Mouse (Mus musculus) limb, embryonic 14.5 days (tissue): ENCODE data around the gene C2cd5. TPM values are rescaled to one million over a fixed set of nuclear protein-coding genes. Genes with fewer than 3 reads are reported as not detected.

Experiments used
- ATAC-seq: fragments of 200-750 bp; cut with Nextera tagmentation; 2 replicates; pipeline ENCODE4 v1.8.0; 2017; ENCODE audit warnings: low read depth, moderate number of reproducible peaks, moderate TSS enrichment; ENCODE audit not compliant: low FRiP score
- DNase-seq: peaks from one replicate; pipeline ENCODE4 v3.0.0-alpha.2; 2015; ENCODE audit warnings: low spot score
- H3K27ac ChIP-seq: fragments of 300-500 bp; sonication (generic); replicated peaks from 2 replicates; pipeline ENCODE4 v1.5.1; 2014; ENCODE audit warnings: low read depth, mild to moderate bottlenecking, low read length, moderate library complexity, mixed read lengths
- H3K27me3 ChIP-seq: fragments of 300-500 bp; sonication (generic); 2 replicates; pipeline ENCODE4 v1.6.1; 2014; ENCODE audit warnings: low read length, mixed read lengths; ENCODE audit not compliant: control insufficient read depth, insufficient read depth
- H3K36me3 ChIP-seq: fragments of 300-500 bp; sonication (generic); 2 replicates; pipeline ENCODE4 v1.6.1; 2014; ENCODE audit warnings: mild to moderate bottlenecking, low read length, moderate library complexity, mixed read lengths; ENCODE audit not compliant: control insufficient read depth, insufficient read depth
- H3K4me1 ChIP-seq: fragments of 300-500 bp; sonication (generic); 2 replicates; pipeline ENCODE4 v1.6.1; 2014; ENCODE audit warnings: antibody characterized with exemption, low read length, mixed read lengths; ENCODE audit not compliant: control insufficient read depth, insufficient read depth
- H3K4me2 ChIP-seq: fragments of 300-500 bp; sonication (generic); replicated peaks from 2 replicates; pipeline ENCODE4 v1.6.1; 2014; ENCODE audit warnings: low read depth, mild to moderate bottlenecking, low read length, moderate library complexity; ENCODE audit not compliant: severe bottlenecking
- H3K4me3 ChIP-seq: fragments of 300-500 bp; sonication (generic); replicated peaks from 2 replicates; pipeline ENCODE4 v1.5.1; 2014; ENCODE audit warnings: low read length
- H3K9ac ChIP-seq: fragments of 300-500 bp; sonication (generic); 2 replicates; pipeline ENCODE4 v1.6.1; 2014; ENCODE audit warnings: mild to moderate bottlenecking, low read depth, low read length, moderate library complexity; ENCODE audit not compliant: severe bottlenecking
- H3K9me3 ChIP-seq: fragments of 300-500 bp; sonication (generic); 2 replicates; pipeline ENCODE4 v1.6.1; 2016; ENCODE audit warnings: low read length; ENCODE audit not compliant: control insufficient read depth
- POLR2A ChIP-seq: fragments of 200-500 bp; IDR thresholded peaks from 2 replicates; pipeline ENCODE4 v1.8.0; 2012; ENCODE audit warnings: inconsistent platforms, mild to moderate bottlenecking, moderate library complexity, borderline replicate concordance; ENCODE audit not compliant: insufficient read depth, insufficient read length; ENCODE audit errors: extremely low read depth
- WGBS: fragments of 180-500 bp; shearing (Covaris S2); extraction: QIAGEN DNeasy Blood & Tissue Kit; methylation state at CpG from one replicate; pipeline ENCODE4 v1.1.7; 2014; 5-methylcytosine and 5-hydroxymethylcytosine counted together
- polyA plus RNA-seq, 2 experiments: library from polyadenylated mRNA; depleted of rRNA in 1 of 2; stranded (reverse) in 1 of 2; unstranded in 1 of 2; fragments of >200 nt; fragmentation: Nextera tagmentation in 1 of 2; extraction: Ambion mirVana in 1 of 2; gene quantifications; 2 replicates each; pipeline versions ENCODE4 v1.2.1 to v1.2.3; 2012 to 2014

Gene C2cd5
- polyA plus RNA-seq, 2 experiments = 23.1 to 38.8 TPM

DNA sequence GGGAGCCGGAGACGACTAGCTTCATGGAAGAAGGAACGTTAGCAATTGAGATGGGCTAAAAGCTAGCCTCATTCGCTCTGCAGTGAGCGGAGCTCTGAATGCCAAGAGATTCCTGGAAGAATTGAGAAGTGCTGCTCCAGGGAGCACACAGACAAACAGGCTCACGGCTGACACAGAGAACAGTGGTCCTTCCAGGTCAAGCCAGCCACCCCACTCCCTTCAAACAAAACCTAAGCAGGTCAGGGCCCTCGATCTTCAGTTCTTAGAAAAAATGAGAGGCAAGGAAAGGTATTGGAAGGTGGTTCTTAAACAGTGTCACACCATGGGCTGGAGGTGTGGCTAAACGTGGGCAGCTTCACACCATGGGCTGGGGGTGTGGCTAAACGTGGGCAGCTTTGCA, 95.1 kb downstream of the C2cd5 start:
- no peak overlapping the region for H3K9ac ChIP-seq
- no peaks in the 10 kb centered on the region for H3K27me3 ChIP-seq
- no peak for TF ChIP-seq POLR2A
- no peak overlapping the region for H3K4me2 ChIP-seq
- 71% methylated on average over 9 of the region's 9 CpGs for WGBS
- DNase-seq (no peak), ATAC-seq (no peak)
- H3K4me3 ChIP-seq = no peak overlapping the region
- H3K9me3 ChIP-seq = peaks cover 13% of the 10 kb centered on the region
- H3K27ac ChIP-seq = no peak overlapping the region
- 0 out of 2 replicates have a peak, but pooled peaks cover 5% of the 10 kb centered on the region for H3K36me3 ChIP-seq
- H3K4me1 ChIP-seq = no peaks in the 10 kb centered on the region

DNA sequence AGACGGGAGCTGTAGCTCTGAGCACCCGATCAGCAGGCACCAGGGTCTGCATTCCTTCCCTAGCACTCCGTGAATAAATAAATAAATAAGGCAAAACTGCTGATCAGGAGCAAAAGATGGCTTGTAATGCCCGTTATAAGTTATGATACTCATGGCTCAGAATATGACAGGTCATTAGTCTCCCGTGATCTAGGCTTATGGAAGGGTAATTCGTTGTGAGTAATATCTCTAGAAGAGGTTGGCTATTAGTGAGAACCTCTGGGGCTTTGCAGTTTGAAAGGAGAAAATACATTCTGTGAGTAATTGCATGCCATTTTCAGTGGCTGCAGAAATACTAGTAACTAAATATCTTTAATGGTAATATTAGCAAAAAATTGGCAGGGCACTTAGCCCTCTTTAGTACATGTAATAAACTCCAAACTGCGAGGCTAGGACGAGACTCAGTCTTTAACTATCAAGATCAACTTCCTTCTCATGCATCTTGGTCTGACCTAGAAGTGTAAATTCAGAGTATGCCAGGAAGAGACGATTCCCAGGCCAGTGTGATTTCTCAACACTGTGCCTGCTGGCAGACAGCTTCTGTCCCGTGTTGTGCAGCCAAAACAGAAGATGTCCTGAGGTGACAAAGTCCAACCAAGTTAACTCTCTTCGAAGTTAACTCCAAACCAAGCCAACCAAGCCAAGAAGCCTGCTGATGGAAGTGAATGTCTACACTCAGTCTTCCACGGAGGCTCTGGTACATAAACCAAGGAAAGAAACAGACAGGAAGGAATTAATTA, 101.5 kb downstream of the C2cd5 start:
- Histone ChIP-seq H3K4me3 (no peak overlapping the region), H3K36me3 (no peaks in the 10 kb centered on the region), H3K9ac (no peak overlapping the region), H3K27ac (no peak overlapping the region), H3K4me2 (no peak overlapping the region), H3K9me3 (no peaks in the 10 kb centered on the region), H3K4me1 (peaks cover 4% of the 10 kb centered on the region), H3K27me3 (no peaks in the 10 kb centered on the region)
- ATAC-seq = no peak
- no peak for TF ChIP-seq POLR2A
- no peak for DNase-seq
- WGBS = 52% methylated on average over 12 of the region's 12 CpGs

DNA sequence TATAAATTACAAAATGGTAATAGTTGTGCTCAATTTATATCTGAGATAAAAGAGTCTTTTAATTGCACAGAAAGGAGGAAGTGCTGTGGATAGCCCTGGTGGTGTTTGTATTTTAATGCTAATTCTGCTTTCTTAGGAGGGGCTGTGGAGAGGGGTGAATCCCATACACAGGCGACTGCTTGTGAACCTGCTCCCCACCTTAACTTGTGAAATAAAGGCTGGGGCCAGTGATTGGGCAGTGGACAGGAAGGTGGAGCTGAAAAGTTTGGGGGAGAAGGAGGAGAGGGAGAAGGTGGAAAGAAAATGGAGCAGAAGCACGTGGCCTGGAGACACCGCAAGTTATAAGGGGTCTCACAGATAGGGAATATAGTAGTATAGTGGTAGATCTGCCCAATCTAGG, 103.1 kb downstream of the C2cd5 start:
- TF ChIP-seq POLR2A = no peak
- ATAC-seq (no peak), DNase-seq (no peak)
- Histone ChIP-seq H3K27me3 (no peaks in the 10 kb centered on the region), H3K4me2 (no peak overlapping the region), H3K27ac (no peak overlapping the region), H3K9me3 (no peaks in the 10 kb centered on the region), H3K4me1 (peaks cover 4% of the 10 kb centered on the region), H3K4me3 (no peak overlapping the region), H3K9ac (no peak overlapping the region), H3K36me3 (no peaks in the 10 kb centered on the region)
- WGBS = 76% methylated on average over 3 of the region's 3 CpGs

DNA sequence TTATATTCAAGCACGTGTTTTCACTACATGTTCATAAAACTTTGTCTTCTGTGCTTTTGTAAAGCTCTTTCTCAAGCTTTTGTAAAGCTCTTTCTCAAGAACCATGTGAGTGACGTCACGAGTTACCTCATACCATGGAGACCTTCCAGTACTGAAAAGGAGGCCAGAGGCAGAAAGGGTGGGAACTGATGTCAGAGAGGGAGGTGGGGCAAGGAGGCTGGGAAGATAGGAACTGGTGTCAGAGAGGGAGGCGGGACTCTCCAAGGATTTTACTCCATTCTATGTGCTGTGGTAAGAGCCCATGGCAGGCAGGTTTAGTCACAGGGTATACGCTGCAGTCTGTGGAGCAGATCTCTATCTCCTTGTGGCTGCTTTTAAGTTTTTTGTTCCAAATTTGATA, 104.4 kb downstream of the C2cd5 start:
- no peak for ATAC-seq

DNA sequence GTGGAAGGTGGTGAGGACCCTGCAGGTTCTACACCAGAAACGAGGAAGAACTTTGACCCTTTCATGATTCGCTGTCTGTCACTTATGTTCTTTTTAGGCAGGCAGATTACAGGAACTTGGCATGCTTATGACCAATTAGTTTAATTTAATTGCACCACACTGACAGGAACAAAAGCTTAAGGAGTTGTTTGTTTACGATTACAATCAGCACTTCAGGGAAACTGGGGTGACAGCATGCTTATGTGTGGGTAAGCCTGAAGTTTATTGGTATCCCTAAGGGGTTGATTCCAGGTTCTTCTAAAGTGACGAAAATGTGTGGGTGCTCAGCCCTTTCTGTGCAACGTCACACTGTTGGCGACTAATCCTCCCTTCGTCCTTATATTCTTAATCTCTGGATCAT, 105.1 kb downstream of the C2cd5 start:
- no peaks in the 10 kb centered on the region for H3K9me3 ChIP-seq
- 34% methylated on average over 7 of the region's 7 CpGs for WGBS
- no peak overlapping the region for H3K9ac ChIP-seq
- H3K36me3 ChIP-seq = no peaks in the 10 kb centered on the region
- no peak overlapping the region for H3K27ac ChIP-seq
- no peak for TF ChIP-seq POLR2A
- DNase-seq (no peak), ATAC-seq (no peak)
- H3K4me3 ChIP-seq = no peak overlapping the region
- H3K27me3 ChIP-seq = no peaks in the 10 kb centered on the region
- H3K4me2 ChIP-seq = no peak overlapping the region
- H3K4me1 ChIP-seq = peaks cover 4% of the 10 kb centered on the region

More for the DNA sequence above, 104.4 kb downstream of the C2cd5 start:
- H3K9ac ChIP-seq = no peak overlapping the region
- no peaks in the 10 kb centered on the region for H3K36me3 ChIP-seq
- TF ChIP-seq POLR2A = no peak
- DNase-seq = no peak
- no peaks in the 10 kb centered on the region for H3K27me3 ChIP-seq
- 62% methylated on average over 5 of the region's 5 CpGs for WGBS
- no peaks in the 10 kb centered on the region for H3K9me3 ChIP-seq
- no peak overlapping the region for H3K27ac ChIP-seq
- no peak overlapping the region for H3K4me2 ChIP-seq
- H3K4me3 ChIP-seq = no peak overlapping the region
- peaks cover 4% of the 10 kb centered on the region for H3K4me1 ChIP-seq
